Mouse (Mus musculus): ENCODE results near the gene Tspan4.
"Not testable (repeated sequence)": the region's sequence is repeated elsewhere in the genome, so short reads cannot be mapped to it uniquely, and the experiment has no call there.

The Tspan4 gene

GRCm38 (mm10) chr7:141439140-141439679, 35.8 kb upstream of the Tspan4 start:
- DNase-seq (ENCODE audit: low spot score): no peak

GRCm38 (mm10) chr7:141439811-141440210, 35.2 kb upstream of the Tspan4 start:
- DNase-seq (ENCODE audit: low spot score): no peak

GRCm38 (mm10) chr7:141440613-141441012, 34.4 kb upstream of the Tspan4 start:
- DNase-seq (ENCODE audit: low spot score): no peak

- no peak for DNase-seq (ENCODE audit: low spot score)
Observed at GRCm38 (mm10) chr7:141441460-141441859, 33.6 kb upstream of the Tspan4 start.

- no peak for DNase-seq (ENCODE audit: low spot score)
Observed at GRCm38 (mm10) chr7:141442199-141442598, 32.8 kb upstream of the Tspan4 start.

- no peak for DNase-seq (ENCODE audit: low spot score)
Observed at GRCm38 (mm10) chr7:141443081-141443821, 31.8 kb upstream of the Tspan4 start.

- no peak for DNase-seq (ENCODE audit: low spot score)
Observed at GRCm38 (mm10) chr7:141443828-141444237, 31.2 kb upstream of the Tspan4 start, which contains the start of gene Pidd1. Gene Pidd1 (minus strand): TSS chr7:141444025.

- not testable (repeated sequence) for DNase-seq (ENCODE audit: low spot score)
Observed at GRCm38 (mm10) chr7:141446374-141446773, 28.7 kb upstream of the Tspan4 start.

GRCm38 (mm10) chr7:141447110-141447991, 27.7 kb upstream of the Tspan4 start, which contains the start of gene Rplp2:
Gene Rplp2 (plus strand): TSS chr7:141447370.
- DNase-seq (ENCODE audit: low spot score): peak; percentile 94

GRCm38 (mm10) chr7:141451928-141452327, 23.1 kb upstream of the Tspan4 start:
- DNase-seq (ENCODE audit: low spot score): no peak

GRCm38 (mm10) chr7:141453636-141454035, 21.4 kb upstream of the Tspan4 start:
- no peak for DNase-seq (ENCODE audit: low spot score)

GRCm38 (mm10) chr7:141454967-141455551, 20.0 kb upstream of the Tspan4 start, which contains the start of gene Pnpla2:
Gene Pnpla2 (plus strand): TSS chr7:141455198.
- peak; percentile 91 for DNase-seq (ENCODE audit: low spot score)

- DNase-seq (ENCODE audit: low spot score): no peak
Observed at GRCm38 (mm10) chr7:141455610-141456314, 19.3 kb upstream of the Tspan4 start.

GRCm38 (mm10) chr7:141456739-141457138, 18.3 kb upstream of the Tspan4 start:
- DNase-seq (ENCODE audit: low spot score): no peak

GRCm38 (mm10) chr7:141457236-141457635, 17.8 kb upstream of the Tspan4 start:
- no peak for DNase-seq (ENCODE audit: low spot score)

- DNase-seq (ENCODE audit: low spot score): no peak
Observed at GRCm38 (mm10) chr7:141457986-141458660, 16.9 kb upstream of the Tspan4 start.

GRCm38 (mm10) chr7:141458661-141459060, 16.4 kb upstream of the Tspan4 start:
- no peak for DNase-seq (ENCODE audit: low spot score)

- DNase-seq (ENCODE audit: low spot score): no peak
Observed at GRCm38 (mm10) chr7:141459301-141459711, 15.7 kb upstream of the Tspan4 start.

- DNase-seq (ENCODE audit: low spot score): no peak
Observed at GRCm38 (mm10) chr7:141460001-141460390, 15.0 kb upstream of the Tspan4 start.

GRCm38 (mm10) chr7:141460391-141461113, 14.5 kb upstream of the Tspan4 start, which contains the start of gene Cracr2b:
Gene Cracr2b (plus strand): TSS chr7:141461094.
- no peak for DNase-seq (ENCODE audit: low spot score)
